Mouse (Mus musculus) mammary gland, adult 2 months (tissue): Measurements from ENCODE around the gene Hmgn1. TPM values are rescaled to one million over a fixed set of nuclear protein-coding genes. Genes with fewer than 3 reads are reported as not detected.

Experiments
- polyA plus RNA-seq: library from polyadenylated mRNA; depleted of rRNA; stranded (reverse); fragments of >200 nt; gene quantifications from 2 replicates; pipeline ENCODE4 v1.2.3, GENCODE M21; 2012; ENCODE audit warnings: low replicate concordance; rRNA removed

The Hmgn1 gene
- polyA plus RNA-seq = 14.9 and 25.3 TPM in 2 replicates

DNA sequence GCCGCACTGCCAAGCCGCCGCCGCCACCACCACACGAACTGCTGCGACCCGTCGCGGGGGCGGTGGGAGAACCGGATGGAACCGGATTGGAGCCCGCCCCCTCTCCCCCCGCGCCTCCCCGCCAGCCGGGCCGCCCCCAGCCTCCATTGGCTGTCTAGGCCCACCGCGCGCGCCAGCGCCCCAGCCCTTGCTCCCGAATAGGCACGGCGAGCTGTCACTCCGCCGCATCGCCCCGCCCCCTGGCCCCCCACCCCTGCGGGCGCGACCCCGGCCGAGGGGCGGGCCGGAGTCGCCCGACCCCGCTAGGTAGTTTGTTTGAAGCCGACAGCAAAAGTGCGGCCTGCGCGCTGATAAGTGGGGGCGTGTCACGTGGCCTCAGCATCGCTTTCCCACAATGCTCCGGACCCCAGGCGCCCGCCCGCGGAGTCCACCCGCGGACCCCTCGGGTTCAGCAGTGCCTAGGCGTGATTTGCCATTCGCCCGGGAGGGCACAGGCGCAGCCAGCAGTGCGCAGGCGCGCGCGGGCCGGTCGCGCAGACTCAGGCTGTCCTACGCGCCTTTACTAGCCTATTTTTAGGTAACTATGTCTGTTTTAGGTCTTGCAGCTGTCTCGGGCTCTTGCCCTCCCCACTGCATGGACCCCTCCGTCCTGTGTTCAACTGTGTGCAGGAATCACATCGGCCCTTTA is at the start of gene Hmgn1:
TSS of gene Hmgn1 (minus strand) at position 73 of the 688 bp plus-strand sequence.

DNA sequence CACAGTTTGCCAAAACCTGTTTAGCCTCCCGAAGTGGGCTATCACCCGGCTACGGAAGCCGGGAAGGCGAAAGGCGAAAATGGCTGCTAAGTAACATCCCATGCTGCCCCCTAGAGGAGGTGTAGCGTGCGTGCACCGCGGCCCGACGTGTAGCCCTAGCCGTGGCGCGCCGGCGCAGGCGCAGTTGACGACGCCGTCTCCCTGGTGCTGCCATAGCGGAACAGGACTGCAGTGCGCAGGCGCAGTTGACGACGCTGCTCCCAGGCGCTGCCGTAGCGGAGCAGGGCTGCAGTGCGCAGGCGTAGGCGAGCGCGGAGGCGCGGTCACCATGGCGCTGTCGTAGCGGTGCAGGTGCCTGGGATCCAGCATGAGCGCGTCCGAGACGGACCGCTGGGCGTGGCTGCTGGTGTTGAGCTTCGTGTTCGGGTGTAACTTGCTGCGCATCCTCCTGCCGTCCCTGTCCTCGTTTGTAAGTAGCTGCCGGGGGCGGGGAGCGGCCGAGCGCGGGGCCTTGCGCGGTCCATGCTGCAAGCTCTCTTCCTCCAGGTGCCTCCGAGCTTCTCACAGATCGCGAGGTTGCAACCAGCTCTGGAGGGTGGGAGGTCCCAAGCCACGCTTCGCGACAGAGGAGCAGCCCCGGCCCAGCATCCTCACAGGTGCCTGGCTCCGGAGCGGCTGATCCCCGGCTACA is 17.7 kb upstream of the Hmgn1 start, which contains the start of gene Wrb:
TSS of gene Wrb (plus strand) at position 298 of the 691 bp plus-strand sequence.

DNA sequence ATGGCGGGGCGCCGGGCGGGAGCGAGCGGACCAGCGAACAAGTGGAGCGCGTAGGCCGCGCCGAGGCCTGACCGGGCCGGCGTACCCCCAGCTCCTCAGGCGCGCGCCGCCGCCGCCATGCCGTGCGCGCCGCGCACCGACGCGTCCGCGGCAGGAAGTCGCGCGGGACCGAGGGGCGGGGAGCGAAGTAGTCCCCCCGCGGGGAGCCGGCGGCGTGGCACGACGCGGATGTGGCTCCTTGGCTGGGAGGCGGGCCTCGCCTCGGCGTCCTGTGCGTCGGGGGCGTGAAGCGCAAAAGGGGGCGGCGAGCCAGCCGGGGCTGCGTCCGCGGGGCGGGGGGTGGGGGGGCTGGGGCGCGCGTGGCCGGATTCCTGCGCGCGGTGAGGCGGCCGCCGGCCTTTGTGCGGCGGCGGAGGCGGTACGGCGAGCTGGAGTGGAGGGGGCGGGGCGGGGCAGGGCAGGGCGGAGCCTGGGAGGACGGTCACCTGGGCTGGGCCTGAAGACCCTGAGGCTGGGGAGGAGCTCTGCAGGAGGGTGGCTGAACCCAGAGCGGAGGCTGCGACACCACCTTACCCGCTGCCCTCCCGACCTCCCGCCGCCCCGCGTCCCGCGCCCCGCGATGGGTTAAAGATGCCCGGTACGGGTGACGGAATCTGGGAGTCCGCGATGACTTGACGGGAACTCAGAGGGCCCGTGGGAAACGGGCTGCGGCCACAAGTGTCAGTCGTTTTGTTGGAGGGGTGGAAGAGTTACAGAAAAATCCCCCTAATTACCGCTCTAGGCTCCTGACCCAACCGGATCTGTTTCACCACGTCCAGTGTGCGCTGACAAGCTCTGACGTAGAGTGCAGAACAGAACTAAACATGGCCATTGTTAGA is 45.0 kb downstream of the Hmgn1 start, which contains the start of gene Brwd1:
TSS of gene Brwd1 (minus strand) at position 226 of the 878 bp plus-strand sequence.

Other genes starting within 250 kb of the Hmgn1 start
- 14.5 and 38.1 TPM in 2 replicates for gene Psmg1, start 136.8 kb downstream of the Hmgn1 start, polyA plus RNA-seq
- 29.5 and 35.0 TPM in 2 replicates for gene Brwd1, start 45.2 kb downstream of the Hmgn1 start, polyA plus RNA-seq
- 31.9 and 54.7 TPM in 2 replicates for gene Wrb, start 17.7 kb upstream of the Hmgn1 start, polyA plus RNA-seq
- gene Lca5l, start 64.5 kb upstream of the Hmgn1 start, polyA plus RNA-seq = 0.45 and 0.53 TPM in 2 replicates
- 0.47 and 120 TPM in 2 replicates for gene Sh3bgr, start 72.7 kb upstream of the Hmgn1 start, polyA plus RNA-seq
- gene B3galt5, start 108.1 kb upstream of the Hmgn1 start, polyA plus RNA-seq = 0.13 and 0.16 TPM in 2 replicates